Mouse (Mus musculus): ENCODE data around the gene Hoxd3. TPM values are rescaled to one million over a fixed set of nuclear protein-coding genes. Genes with fewer than 3 reads are reported as not detected.

Hoxd3 gene
- total RNA-seq (2021), result not detected

DNA sequence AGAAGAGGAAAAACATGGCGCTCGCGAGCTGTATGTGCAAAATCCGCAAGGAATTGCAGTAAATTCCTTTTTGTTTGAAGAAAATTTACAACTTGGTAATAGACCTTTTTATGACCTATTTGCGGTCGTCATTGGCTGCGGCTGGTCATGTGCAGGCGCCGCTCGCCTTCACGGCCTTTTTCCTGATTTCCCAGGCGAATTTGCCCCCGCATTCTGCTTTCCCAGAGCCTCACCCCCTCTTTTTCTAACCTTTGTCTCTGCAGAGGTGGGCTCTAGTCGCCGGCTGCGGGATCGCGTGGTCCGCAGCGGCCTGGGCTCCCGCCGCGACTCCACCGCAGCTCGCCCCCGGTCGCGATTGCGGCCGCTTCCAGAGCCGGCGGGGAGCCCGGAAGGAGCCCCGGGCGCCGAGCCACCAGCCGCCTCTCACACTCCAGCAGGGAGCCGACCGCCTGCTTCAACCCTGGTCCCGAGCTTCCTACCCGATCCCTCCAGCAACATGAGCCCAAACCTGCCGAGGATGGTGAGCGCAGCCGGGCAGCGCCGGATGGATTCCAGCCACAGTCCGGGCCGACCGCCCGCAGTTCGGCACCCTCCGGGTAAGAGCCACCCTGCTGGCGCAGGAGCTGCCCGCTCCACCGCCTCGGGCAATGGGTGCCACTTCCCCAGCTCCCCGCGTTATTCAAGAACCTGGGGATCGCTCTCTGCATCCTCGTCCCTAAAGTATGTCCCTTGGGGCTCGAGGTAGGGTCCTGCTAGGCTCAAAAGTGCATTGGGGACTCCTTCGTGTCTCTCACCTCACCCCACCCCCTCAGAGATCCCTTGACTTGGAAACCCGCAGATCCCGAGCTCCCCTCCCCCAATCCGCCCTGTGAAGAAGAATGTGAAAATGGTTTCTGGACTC is at the start of gene Hoxd3, which contains the start of gene Hoxd4:
Hoxd3 (plus strand) TSS at position 207 of the 901 bp plus-strand sequence.
Hoxd4 (plus strand) TSS at position 209 of the 901 bp plus-strand sequence.
- no peak for DNase-seq

- DNase-seq, result no peak
Measured at GRCm38 (mm10) chr2:74663291-74663925, 48.3 kb upstream of the Hoxd3 start.

DNA sequence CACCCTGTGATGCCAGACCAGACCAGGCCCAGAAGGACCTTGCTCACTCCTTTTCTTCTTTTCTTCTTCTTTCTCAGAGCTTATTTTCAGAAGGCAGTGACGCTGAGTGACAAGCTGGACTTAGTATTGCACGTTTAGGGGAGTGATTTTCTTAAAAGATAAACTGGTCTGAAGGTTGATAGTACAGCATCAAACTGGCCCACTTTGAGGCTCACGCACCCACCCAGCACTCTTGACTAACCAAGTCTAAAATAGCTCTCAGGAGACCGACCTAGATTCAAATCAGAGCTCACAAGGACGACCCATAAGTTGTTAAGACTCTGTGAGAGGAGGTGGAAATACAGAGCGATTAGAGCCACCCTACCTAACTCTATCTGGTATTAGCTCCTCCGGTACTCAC is 45.3 kb upstream of the Hoxd3 start:
- no peak for DNase-seq

DNA sequence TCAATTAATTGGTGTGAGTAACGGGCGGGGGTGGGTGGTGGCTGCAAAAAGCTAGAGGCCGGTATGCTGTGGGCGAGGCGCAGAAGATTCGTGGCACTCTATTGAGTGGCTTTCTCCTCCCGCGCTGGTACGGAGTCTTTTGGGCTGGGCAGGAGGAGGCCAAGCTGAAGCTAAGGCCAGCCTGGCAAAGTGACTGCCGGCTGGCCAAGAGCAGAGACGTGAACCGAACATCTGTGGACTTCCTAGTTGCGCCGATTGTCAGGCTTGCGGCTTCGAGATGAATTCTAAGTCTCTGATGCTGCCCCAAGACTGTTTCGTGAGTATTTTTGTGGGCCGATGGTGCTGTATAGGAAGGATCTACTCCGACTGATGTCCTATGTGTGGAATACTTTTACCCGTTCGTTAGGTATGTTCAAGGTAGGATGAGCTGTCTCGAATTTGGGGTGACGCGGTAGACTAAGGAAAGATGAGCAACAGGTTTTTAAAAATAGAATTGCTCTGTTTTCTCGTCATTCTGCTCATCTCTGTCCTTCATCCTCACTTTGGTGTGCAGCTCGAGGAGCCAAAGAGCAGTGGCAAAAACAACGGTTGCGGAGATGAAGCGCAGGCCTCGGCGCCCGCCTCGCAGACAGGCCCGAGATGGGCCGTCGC is 44.4 kb upstream of the Hoxd3 start:
- DNase-seq, result no peak

DNA sequence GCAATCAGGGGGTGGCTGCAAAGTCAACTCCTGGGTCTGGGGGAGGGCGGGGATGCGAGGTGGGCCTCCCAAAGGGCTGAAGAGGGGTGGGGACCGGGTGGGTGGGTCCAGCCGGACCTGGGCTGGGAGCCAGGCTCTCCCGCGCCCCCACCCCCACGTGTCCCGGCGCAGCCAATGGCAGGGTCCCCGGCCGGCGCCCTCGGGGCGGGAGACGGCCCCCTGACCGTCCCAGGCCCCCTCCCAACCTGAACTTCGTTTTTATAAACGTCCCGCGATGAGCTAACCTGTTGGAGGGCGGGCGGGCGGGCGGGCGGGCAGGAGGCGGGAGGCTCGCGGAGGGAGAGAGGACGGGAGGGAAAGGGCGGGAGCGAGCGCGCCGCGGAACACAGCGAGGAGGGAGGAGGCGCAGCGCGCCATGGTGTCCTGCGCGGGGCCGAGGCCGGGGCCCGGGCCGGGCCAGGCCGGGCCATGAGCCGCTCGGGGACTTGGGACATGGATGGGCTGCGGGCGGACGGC is 43.8 kb upstream of the Hoxd3 start, which contains the start of gene Hoxd13:
Hoxd13 (plus strand) TSS at position 469 of the 516 bp plus-strand sequence.
- DNase-seq, result no peak

DNA sequence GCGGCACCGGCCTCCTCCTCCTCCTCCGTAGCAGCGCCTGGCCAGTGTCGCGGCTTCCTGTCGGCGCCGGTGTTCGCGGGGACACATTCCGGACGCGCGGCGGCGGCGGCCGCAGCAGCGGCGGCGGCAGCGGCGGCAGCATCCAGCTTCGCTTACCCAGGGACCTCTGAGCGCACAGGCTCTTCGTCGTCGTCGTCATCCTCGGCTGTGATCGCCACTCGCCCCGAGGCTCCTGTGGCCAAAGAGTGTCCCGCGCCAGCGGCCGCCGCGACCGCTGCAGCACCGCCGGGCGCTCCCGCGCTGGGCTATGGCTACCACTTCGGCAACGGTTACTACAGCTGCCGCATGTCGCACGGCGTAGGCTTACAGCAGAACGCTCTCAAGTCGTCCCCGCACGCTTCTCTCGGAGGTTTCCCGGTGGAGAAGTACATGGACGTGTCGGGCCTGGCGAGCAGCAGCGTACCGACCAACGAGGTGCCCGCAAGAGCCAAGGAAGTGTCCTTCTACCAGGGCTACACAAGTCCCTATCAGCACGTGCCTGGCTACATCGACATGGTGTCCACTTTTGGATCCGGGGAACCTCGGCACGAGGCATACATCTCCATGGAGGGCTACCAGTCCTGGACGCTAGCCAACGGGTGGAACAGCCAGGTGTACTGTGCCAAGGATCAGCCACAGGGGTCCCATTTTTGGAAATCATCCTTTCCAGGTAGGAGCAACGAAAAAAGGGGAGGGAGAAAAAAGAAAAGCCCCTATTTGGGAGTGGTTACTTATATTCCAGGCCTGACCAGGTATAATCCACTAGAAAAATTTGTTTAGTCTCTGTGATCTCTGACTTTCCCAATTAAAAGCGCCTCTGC is 43.1 kb upstream of the Hoxd3 start:
- no peak for DNase-seq

GRCm38 (mm10) chr2:74669230-74669578 is 42.5 kb upstream of the Hoxd3 start:
- no peak for DNase-seq

DNA sequence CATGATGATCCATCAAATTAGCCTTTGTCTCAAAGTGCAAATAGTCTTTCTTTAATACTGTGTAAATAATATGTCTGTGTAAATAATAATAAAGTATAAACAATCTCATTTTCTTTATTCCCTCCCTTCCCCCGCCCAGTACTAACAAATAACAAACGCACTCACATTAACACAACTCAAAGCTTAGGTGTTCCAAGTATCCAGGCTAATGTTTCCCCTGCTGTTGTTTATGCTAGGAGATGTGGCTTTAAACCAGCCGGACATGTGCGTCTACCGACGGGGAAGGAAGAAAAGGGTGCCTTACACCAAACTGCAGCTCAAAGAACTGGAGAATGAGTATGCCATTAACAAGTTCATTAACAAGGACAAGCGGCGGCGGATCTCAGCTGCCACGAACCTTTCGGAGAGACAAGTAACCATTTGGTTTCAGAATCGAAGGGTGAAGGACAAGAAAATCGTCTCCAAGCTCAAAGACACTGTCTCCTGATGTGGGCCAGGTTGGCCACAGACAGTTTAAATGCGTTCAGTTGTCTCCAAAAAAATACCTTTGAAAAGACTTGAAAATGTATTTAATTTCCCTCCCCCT is 42.0 kb upstream of the Hoxd3 start:
- no peak for DNase-seq

- no peak for DNase-seq
Measured at GRCm38 (mm10) chr2:74670632-74671188, 41.0 kb upstream of the Hoxd3 start.

- no peak for DNase-seq
Measured at GRCm38 (mm10) chr2:74671847-74672246, 39.9 kb upstream of the Hoxd3 start.

- no peak for DNase-seq
Measured at GRCm38 (mm10) chr2:74672481-74673362, 39.0 kb upstream of the Hoxd3 start.

- no peak for DNase-seq
Measured at GRCm38 (mm10) chr2:74673835-74674425, 37.8 kb upstream of the Hoxd3 start.

- DNase-seq, result no peak
Measured at GRCm38 (mm10) chr2:74674881-74675665, 36.7 kb upstream of the Hoxd3 start, which contains the start of gene Hoxd12. Hoxd12 (plus strand) TSS chr2:74675013.

- no peak for DNase-seq
Measured at GRCm38 (mm10) chr2:74675666-74676282, 36.0 kb upstream of the Hoxd3 start.

GRCm38 (mm10) chr2:74676376-74677052 is 35.2 kb upstream of the Hoxd3 start:
- DNase-seq, result no peak

DNA sequence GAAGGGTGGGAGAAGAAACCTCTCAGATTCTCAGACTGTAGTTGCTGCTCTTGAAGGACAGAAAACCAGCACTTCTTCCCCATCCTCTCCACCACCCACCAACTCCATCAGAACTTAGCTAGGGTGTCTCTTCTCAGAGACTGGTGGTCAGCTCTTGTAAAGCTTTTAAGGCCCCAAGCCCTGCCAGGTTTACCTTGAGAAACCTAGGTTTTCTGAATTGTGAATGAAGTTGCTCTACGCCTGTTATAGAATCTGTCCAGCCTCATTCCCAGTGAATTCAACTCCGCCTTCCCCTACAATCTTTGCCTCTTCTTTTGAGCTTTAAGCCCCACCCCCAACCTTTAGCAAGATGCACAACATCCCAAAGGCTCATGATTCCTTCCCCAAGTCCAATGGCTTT is 34.6 kb upstream of the Hoxd3 start:
- DNase-seq, result no peak

DNA sequence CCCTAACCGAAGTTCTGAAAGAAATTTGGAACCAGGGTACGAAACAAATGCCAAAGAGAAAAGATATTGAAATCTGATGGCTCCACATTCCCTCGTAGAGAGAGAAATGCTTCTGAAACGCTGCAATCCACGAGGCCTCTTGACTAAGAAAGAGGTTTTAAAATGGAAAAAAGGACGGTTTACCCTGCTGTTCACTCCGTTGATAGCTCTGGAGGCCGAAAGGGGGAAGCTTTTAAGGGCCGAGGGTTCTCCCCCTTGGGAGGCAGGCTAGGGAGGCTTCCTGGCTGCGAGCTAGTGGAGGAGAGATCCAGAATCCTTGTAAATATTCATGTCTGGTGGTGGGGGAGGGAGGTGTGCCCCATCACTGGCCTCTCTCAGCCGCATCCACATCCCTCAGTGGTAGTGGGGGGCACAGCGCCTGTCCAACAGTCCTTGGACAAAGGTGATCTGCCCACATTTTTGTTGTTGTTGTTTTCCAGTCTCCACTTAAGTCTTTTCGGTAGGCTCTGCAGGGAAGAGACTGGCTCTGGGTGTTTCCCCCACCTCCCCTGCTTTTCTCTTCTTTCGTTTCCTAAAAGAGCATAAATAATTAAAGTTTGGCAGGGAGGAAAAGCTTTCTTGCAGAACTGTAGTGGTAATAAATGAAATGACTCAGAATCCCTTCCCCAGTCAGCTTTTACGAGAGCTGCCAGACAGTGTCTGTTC is 32.7 kb upstream of the Hoxd3 start, which contains the start of gene Hoxd11:
Hoxd11 (plus strand) TSS at position 667 of the 705 bp plus-strand sequence.
- no peak for DNase-seq

Measured in layer of hippocampus, postnatal 36 days (tissue).